Mouse (Mus musculus) lung, adult 2 months (tissue): ENCODE data around the gene Myh14.

Experiments used
- CTCF ChIP-seq: fragments of 200-500 bp; IDR thresholded peaks from 2 replicates; pipeline ENCODE4 v1.5.1; 2011; ENCODE audit warnings: mild to moderate bottlenecking, low read length, control low read depth; ENCODE audit not compliant: insufficient read depth
- POLR2A ChIP-seq: fragments of 200-500 bp; IDR thresholded peaks from 2 replicates; pipeline ENCODE4 v1.6.1; 2011; ENCODE audit warnings: low read depth, mild to moderate bottlenecking, control low read depth, low read length, borderline replicate concordance; ENCODE audit errors: extremely low read depth

DNA sequence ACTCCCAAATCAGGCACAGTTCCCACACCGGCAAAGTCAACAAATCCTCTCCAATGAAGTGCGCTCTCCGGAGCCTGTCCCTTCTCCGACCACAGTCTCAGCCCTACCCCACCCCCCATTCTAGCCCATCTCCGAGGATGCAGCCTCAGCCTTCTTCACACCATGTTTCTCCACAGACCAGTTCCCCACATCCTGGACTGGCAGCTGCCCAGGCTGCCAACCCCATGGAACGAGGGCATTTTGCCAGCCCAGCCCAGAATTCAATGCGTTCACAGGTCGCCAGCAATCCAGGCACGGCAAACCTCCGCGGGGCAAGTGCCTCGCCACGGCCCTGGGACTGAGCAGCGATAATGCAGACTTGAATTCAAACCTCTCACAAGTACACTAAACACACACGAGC, 24.7 kb downstream of the Myh14 start:
- TF ChIP-seq POLR2A (no peak), CTCF (no peak)
